Mouse (Mus musculus): ENCODE measurements around the gene Rab3a.

DNA sequence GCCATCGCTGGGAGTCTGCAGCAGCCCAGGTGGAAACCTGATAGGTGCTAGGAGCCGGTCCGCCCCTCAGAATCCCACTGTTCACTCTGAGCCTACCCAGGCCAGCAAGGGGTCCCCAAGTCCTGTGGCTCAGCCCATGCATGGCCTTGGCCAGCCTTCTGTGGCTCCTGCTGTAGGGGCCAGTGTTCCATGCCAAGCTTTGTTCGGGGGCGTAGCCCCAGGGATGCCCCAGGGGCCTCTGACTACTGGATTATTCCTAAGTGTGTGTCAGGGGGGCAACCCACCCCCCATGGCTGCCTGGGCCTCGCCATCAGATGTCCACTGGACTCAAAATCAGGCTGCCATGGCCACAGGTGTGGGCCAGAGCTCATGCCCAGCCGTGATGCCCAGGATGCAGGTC is 40.5 kb upstream of the Rab3a start:
- TF ChIP-seq CTCF (IDR thresholded peaks at IDR 0.05; ENCODE audit: borderline replicate concordance, extremely low read depth, insufficient read depth, insufficient read length) (no peak), POLR2A (IDR thresholded peaks at IDR 0.05; ENCODE audit: borderline replicate concordance, extremely low read depth, insufficient read depth, insufficient read length, poor library complexity, severe bottlenecking) (no peak)
